Mouse (Mus musculus) ES-Bruce4 (cell line): ENCODE measurements around the gene Madcam1.

Experiments used
- CTCF ChIP-seq: IDR thresholded peaks from one replicate; pipeline ENCODE4 v1.8.1; 2011; ENCODE audit warnings: low read depth, low read length
- POLR2A ChIP-seq: IDR thresholded peaks from one replicate; pipeline ENCODE4 v1.8.1; 2011; ENCODE audit warnings: low read length; ENCODE audit not compliant: insufficient read depth

GRCm38 (mm10) chr10:79694379-79694655 is 30.0 kb downstream of the Madcam1 start:
- TF ChIP-seq POLR2A: no peak
- no peak for TF ChIP-seq CTCF
